Mouse (Mus musculus): ENCODE data around the gene Krtap19-5. TPM values are rescaled to one million over a fixed set of nuclear protein-coding genes. Genes with fewer than 3 reads are reported as not detected.

Gene Krtap19-5
- polyA plus RNA-seq, 1 experiment from 2014 or later: not detected

Other genes starting within 250 kb of the Krtap19-5 start
- not detected in 2 replicates for gene Krtap26-1, start 248.7 kb downstream of the Krtap19-5 start, polyA plus RNA-seq (2016; fragmentation: Nextera tagmentation; extraction: Ambion mirVana)
- gene Krtap27-1, start 224.8 kb downstream of the Krtap19-5 start, polyA plus RNA-seq (2016; fragmentation: Nextera tagmentation; extraction: Ambion mirVana): not detected in 2 replicates
- not detected in 2 replicates for gene 2310061N02Rik, start 188.5 kb downstream of the Krtap19-5 start, polyA plus RNA-seq (2016; fragmentation: Nextera tagmentation; extraction: Ambion mirVana)
- gene Krtap13-1, start 167.6 kb downstream of the Krtap19-5 start, polyA plus RNA-seq (2016; fragmentation: Nextera tagmentation; extraction: Ambion mirVana): not detected in 2 replicates
- gene Krtap13, start 144.8 kb downstream of the Krtap19-5 start, polyA plus RNA-seq (2016; fragmentation: Nextera tagmentation; extraction: Ambion mirVana): not detected in 2 replicates
- gene 2310034C09Rik, start 137.6 kb downstream of the Krtap19-5 start, polyA plus RNA-seq (2016; fragmentation: Nextera tagmentation; extraction: Ambion mirVana): not detected in 2 replicates
- not detected in 2 replicates for gene 2310057N15Rik, start 122.3 kb downstream of the Krtap19-5 start, polyA plus RNA-seq (2016; fragmentation: Nextera tagmentation; extraction: Ambion mirVana)
- gene Gm5965, start 118.6 kb downstream of the Krtap19-5 start, polyA plus RNA-seq (2016; fragmentation: Nextera tagmentation; extraction: Ambion mirVana): not detected in 2 replicates
- not detected in 2 replicates for gene Gm20741, start 84.2 kb downstream of the Krtap19-5 start, polyA plus RNA-seq (2016; fragmentation: Nextera tagmentation; extraction: Ambion mirVana)
- not detected in 2 replicates for gene Krtap15, start 76.2 kb downstream of the Krtap19-5 start, polyA plus RNA-seq (2016; fragmentation: Nextera tagmentation; extraction: Ambion mirVana)
- gene Krtap14, start 70.3 kb downstream of the Krtap19-5 start, polyA plus RNA-seq (2016; fragmentation: Nextera tagmentation; extraction: Ambion mirVana): not detected in 2 replicates
- not detected in 2 replicates for gene Krtap19-1, start 27.0 kb downstream of the Krtap19-5 start, polyA plus RNA-seq (2016; fragmentation: Nextera tagmentation; extraction: Ambion mirVana)
- gene Krtap19-2, start 22.2 kb downstream of the Krtap19-5 start, polyA plus RNA-seq (2016; fragmentation: Nextera tagmentation; extraction: Ambion mirVana): not detected in 2 replicates
- not detected in 2 replicates for gene Krtap19-3, start 18.4 kb downstream of the Krtap19-5 start, polyA plus RNA-seq (2016; fragmentation: Nextera tagmentation; extraction: Ambion mirVana)
- not detected in 2 replicates for gene Krtap19-4, start 11.4 kb downstream of the Krtap19-5 start, polyA plus RNA-seq (2016; fragmentation: Nextera tagmentation; extraction: Ambion mirVana)
- gene Krtap19-9b, start 35.8 kb upstream of the Krtap19-5 start, polyA plus RNA-seq (2016; fragmentation: Nextera tagmentation; extraction: Ambion mirVana): not detected in 2 replicates
- gene Krtap16-3, start 66.4 kb upstream of the Krtap19-5 start, polyA plus RNA-seq (2016; fragmentation: Nextera tagmentation; extraction: Ambion mirVana): not detected in 2 replicates
- not detected in 2 replicates for gene Krtap22-2, start 114.3 kb upstream of the Krtap19-5 start, polyA plus RNA-seq (2016; fragmentation: Nextera tagmentation; extraction: Ambion mirVana)
- gene Gm10229, start 118.8 kb upstream of the Krtap19-5 start, polyA plus RNA-seq (2016; fragmentation: Nextera tagmentation; extraction: Ambion mirVana): not detected in 2 replicates
- not detected in 2 replicates for gene Krtap6-1, start 135.2 kb upstream of the Krtap19-5 start, polyA plus RNA-seq (2016; fragmentation: Nextera tagmentation; extraction: Ambion mirVana)
- not detected in 2 replicates for gene Gm10228, start 145.0 kb upstream of the Krtap19-5 start, polyA plus RNA-seq (2016; fragmentation: Nextera tagmentation; extraction: Ambion mirVana)
- not detected in 2 replicates for gene Krtap6-5, start 151.4 kb upstream of the Krtap19-5 start, polyA plus RNA-seq (2016; fragmentation: Nextera tagmentation; extraction: Ambion mirVana)
- gene 1110025L11Rik, start 167.5 kb upstream of the Krtap19-5 start, polyA plus RNA-seq (2016; fragmentation: Nextera tagmentation; extraction: Ambion mirVana): not detected in 2 replicates
- gene Krtap6-3, start 187.6 kb upstream of the Krtap19-5 start, polyA plus RNA-seq (2016; fragmentation: Nextera tagmentation; extraction: Ambion mirVana): not detected in 2 replicates
- not detected in 2 replicates for gene Gm6358, start 244.4 kb upstream of the Krtap19-5 start, polyA plus RNA-seq (2016; fragmentation: Nextera tagmentation; extraction: Ambion mirVana)

All from forebrain, embryonic 10.5 days (tissue).